Mouse (Mus musculus) myocyte (in vitro differentiated cells): Measurements from ENCODE around the gene Fam19a5. TPM values are rescaled to one million over a fixed set of nuclear protein-coding genes. Genes with fewer than 3 reads are reported as not detected.

ENCODE experiments used
- H3K27me3 ChIP-seq: one replicate; pipeline ENCODE4 v1.6.1; 2011; ENCODE audit not compliant: control insufficient read depth, insufficient read depth, insufficient read length
- H3K36me3 ChIP-seq: one replicate; pipeline ENCODE4 v1.6.1; 2011; ENCODE audit not compliant: control insufficient read depth, insufficient read depth
- H3K4me2 ChIP-seq: one replicate; pipeline ENCODE4 v1.6.1; 2011; ENCODE audit warnings: low read depth, control low read depth
- H3K4me3 ChIP-seq: one replicate; pipeline ENCODE4 v1.5.1; 2011; ENCODE audit warnings: mild to moderate bottlenecking, control low read depth, moderate library complexity
- H3K79me2 ChIP-seq: one replicate; pipeline ENCODE4 v1.6.1; 2011; ENCODE audit not compliant: control insufficient read depth, insufficient read depth
- H3ac ChIP-seq: one replicate; pipeline ENCODE4 v1.6.1; 2011; ENCODE audit not compliant: control insufficient read depth, insufficient read length
- CEBPB ChIP-seq: IDR thresholded peaks from 2 replicates; pipeline ENCODE4 v1.6.1; 2011; ENCODE audit warnings: mild to moderate bottlenecking, moderate library complexity; ENCODE audit not compliant: poor library complexity, insufficient read depth, severe bottlenecking
- E2F4 ChIP-seq: IDR thresholded peaks from one replicate; pipeline ENCODE4 v1.6.1; 2011; ENCODE audit warnings: mild to moderate bottlenecking, control low read depth, moderate library complexity; ENCODE audit not compliant: insufficient read depth
- MAX ChIP-seq: IDR thresholded peaks from one replicate; pipeline ENCODE4 v1.6.1; 2011; ENCODE audit warnings: low read depth, mild to moderate bottlenecking, control low read depth
- MYOD1 ChIP-seq, 3 experiments: IDR thresholded peaks; one replicate each; pipeline ENCODE4 v1.6.1; 2011; ENCODE audit warnings: control low read depth in 2 of 3, low read depth in 2 of 3, mild to moderate bottlenecking in 2 of 3, moderate library complexity in 1 of 3; ENCODE audit not compliant: insufficient read length in 2 of 3, control insufficient read depth in 1 of 3
- MYOG ChIP-seq, 3 experiments: IDR thresholded peaks; one replicate each; pipeline ENCODE4 v1.6.1; 2011; ENCODE audit warnings: control low read depth in 2 of 3, low read depth in 2 of 3, mild to moderate bottlenecking in 2 of 3; ENCODE audit not compliant: insufficient read length in 2 of 3, control insufficient read depth in 1 of 3, insufficient read depth in 1 of 3
- POLR2A ChIP-seq: IDR thresholded peaks from one replicate; pipeline ENCODE4 v1.6.1; 2011; ENCODE audit warnings: low read depth, mild to moderate bottlenecking, control low read depth, moderate library complexity; ENCODE audit not compliant: insufficient read length
- POLR2AphosphoS2 ChIP-seq: IDR thresholded peaks from one replicate; pipeline ENCODE4 v1.6.1; 2011; ENCODE audit warnings: low read depth, control low read depth; ENCODE audit not compliant: insufficient read length
- REST ChIP-seq: IDR thresholded peaks from one replicate; pipeline ENCODE4 v1.6.1; 2011; ENCODE audit warnings: mild to moderate bottlenecking, control low read depth, moderate library complexity; ENCODE audit not compliant: insufficient read depth, insufficient read length
- SRF ChIP-seq: IDR thresholded peaks from one replicate; pipeline ENCODE4 v1.6.1; 2011; ENCODE audit warnings: low read depth; ENCODE audit not compliant: control insufficient read depth, insufficient read length
- TCF12 ChIP-seq: IDR thresholded peaks from one replicate; pipeline ENCODE4 v1.6.1; 2011; ENCODE audit warnings: mild to moderate bottlenecking, control low read depth; ENCODE audit not compliant: poor library complexity, insufficient read depth, severe bottlenecking
- TCF3 ChIP-seq: IDR thresholded peaks from one replicate; pipeline ENCODE4 v1.6.1; 2011; ENCODE audit warnings: low read depth, control low read depth; ENCODE audit not compliant: insufficient read length
- USF1 ChIP-seq: IDR thresholded peaks from one replicate; pipeline ENCODE4 v1.6.1; 2011; ENCODE audit warnings: low read depth, mild to moderate bottlenecking, control low read depth, moderate library complexity
- polyA plus RNA-seq: library from polyadenylated mRNA; unstranded; fragments of >200 nt; fragmentation: generic; extraction: Trizol; gene quantifications from one replicate; pipeline ENCODE4 v1.2.1, GENCODE M21; 2012; ENCODE audit warnings: missing spikeins

The Fam19a5 gene
- polyA plus RNA-seq, 1 experiment, result 2.7 TPM

GRCm38 (mm10) chr15:87564331-87564730 lies 20.2 kb downstream of the Fam19a5 start:
- Histone ChIP-seq H3K36me3 (no peaks in the 10 kb centered on the region), H3K4me2 (no peak overlapping the region), H3K4me3 (no peak overlapping the region), H3K79me2 (no peaks in the 10 kb centered on the region), H3ac (no peak overlapping the region), H3K27me3 (no peaks in the 10 kb centered on the region)
- TF ChIP-seq USF1, result no peak
- TF ChIP-seq SRF, result no peak
- no peak for TF ChIP-seq MAX
- no peak for TF ChIP-seq REST
- no peak for TF ChIP-seq CEBPB
- no peak for TF ChIP-seq TCF12
- no peak for TF ChIP-seq MYOD1 (IDR thresholded peaks at IDR 0.05; ENCODE audit: control insufficient read depth in 1 of 3, insufficient read length in 2 of 3, low read depth in 2 of 3)
- TF ChIP-seq E2F4, result no peak
- no peak for TF ChIP-seq POLR2AphosphoS2
- no peak for TF ChIP-seq POLR2A
- no peak for TF ChIP-seq MYOG (IDR thresholded peaks at IDR 0.05; ENCODE audit: control insufficient read depth in 1 of 3, insufficient read depth in 1 of 3, insufficient read length in 2 of 3, low read depth in 2 of 3)
- TF ChIP-seq TCF3, result no peak

- TF ChIP-seq MYOG (IDR thresholded peaks at IDR 0.05; ENCODE audit: control insufficient read depth in 1 of 3, insufficient read depth in 1 of 3, insufficient read length in 2 of 3, low read depth in 2 of 3) (no peak), REST (no peak), SRF (no peak), CEBPB (no peak), E2F4 (no peak), TCF12 (no peak), MAX (no peak), MYOD1 (IDR thresholded peaks at IDR 0.05; ENCODE audit: control insufficient read depth in 1 of 3, insufficient read length in 2 of 3, low read depth in 2 of 3) (no peak), POLR2AphosphoS2 (no peak), POLR2A (no peak), TCF3 (no peak), USF1 (no peak)
- Histone ChIP-seq H3K79me2 (no peaks in the 10 kb centered on the region), H3K4me2 (no peak overlapping the region), H3K36me3 (no peaks in the 10 kb centered on the region), H3K4me3 (no peak overlapping the region), H3ac (no peak overlapping the region), H3K27me3 (no peaks in the 10 kb centered on the region)
Observed at GRCm38 (mm10) chr15:87566040-87566929, 22.2 kb downstream of the Fam19a5 start.

GRCm38 (mm10) chr15:87570182-87570581 lies 26.1 kb downstream of the Fam19a5 start:
- no peak overlapping the region for H3ac ChIP-seq
- H3K27me3 ChIP-seq, result no peaks in the 10 kb centered on the region
- no peak for TF ChIP-seq CEBPB
- TF ChIP-seq USF1, result no peak
- no peak for TF ChIP-seq MYOD1 (IDR thresholded peaks at IDR 0.05; ENCODE audit: control insufficient read depth in 1 of 3, insufficient read length in 2 of 3, low read depth in 2 of 3)
- no peak for TF ChIP-seq POLR2AphosphoS2
- TF ChIP-seq REST, result no peak
- no peak for TF ChIP-seq SRF
- no peak for TF ChIP-seq TCF12
- no peak for TF ChIP-seq POLR2A
- TF ChIP-seq E2F4, result no peak
- TF ChIP-seq TCF3, result no peak
- TF ChIP-seq MYOG (IDR thresholded peaks at IDR 0.05; ENCODE audit: control insufficient read depth in 1 of 3, insufficient read depth in 1 of 3, insufficient read length in 2 of 3, low read depth in 2 of 3), result no peak
- TF ChIP-seq MAX, result no peak
- no peaks in the 10 kb centered on the region for H3K79me2 ChIP-seq
- H3K36me3 ChIP-seq, result no peaks in the 10 kb centered on the region
- H3K4me2 ChIP-seq, result no peak overlapping the region
- no peak overlapping the region for H3K4me3 ChIP-seq

- Histone ChIP-seq H3K4me3 (no peak overlapping the region), H3K4me2 (no peak overlapping the region), H3ac (no peak overlapping the region), H3K36me3 (no peaks in the 10 kb centered on the region), H3K27me3 (no peaks in the 10 kb centered on the region), H3K79me2 (no peaks in the 10 kb centered on the region)
- TF ChIP-seq MYOD1 (IDR thresholded peaks at IDR 0.05; ENCODE audit: control insufficient read depth in 1 of 3, insufficient read length in 2 of 3, low read depth in 2 of 3) (no peak), POLR2A (no peak)
Observed at GRCm38 (mm10) chr15:87579861-87580260, 35.8 kb downstream of the Fam19a5 start.

- Histone ChIP-seq H3ac (no peak overlapping the region), H3K36me3 (no peaks in the 10 kb centered on the region), H3K4me2 (no peak overlapping the region), H3K27me3 (no peaks in the 10 kb centered on the region), H3K4me3 (no peak overlapping the region), H3K79me2 (no peaks in the 10 kb centered on the region)
- TF ChIP-seq SRF (no peak), MYOD1 (IDR thresholded peaks at IDR 0.05; ENCODE audit: control insufficient read depth in 1 of 3, insufficient read length in 2 of 3, low read depth in 2 of 3) (no peak), TCF3 (no peak), REST (no peak), POLR2AphosphoS2 (no peak), MAX (no peak), USF1 (no peak), TCF12 (no peak), POLR2A (no peak), CEBPB (no peak), MYOG (IDR thresholded peaks at IDR 0.05; ENCODE audit: control insufficient read depth in 1 of 3, insufficient read depth in 1 of 3, insufficient read length in 2 of 3, low read depth in 2 of 3) (no peak), E2F4 (no peak)
Observed at GRCm38 (mm10) chr15:87583921-87584621, 40.0 kb downstream of the Fam19a5 start.
